Mouse (Mus musculus): Measurements from ENCODE around the gene Plppr1. TPM values are rescaled to one million over a fixed set of nuclear protein-coding genes. Genes with fewer than 3 reads are reported as not detected.

Gene Plppr1
- polyA plus RNA-seq, 2 experiments = 2.8 to 5.0 TPM

- Histone ChIP-seq H3K9me3 (ENCODE audit: control insufficient read depth, low read length) (no peaks in the 10 kb centered on the region), H3K27ac (replicated peaks; ENCODE audit: low read depth, low read length) (no peak overlapping the region), H3K4me1 (ENCODE audit: control insufficient read depth, insufficient read depth, low read length) (no peaks in the 10 kb centered on the region), H3K4me3 (replicated peaks; ENCODE audit: low read length) (no peak overlapping the region), H3K27me3 (ENCODE audit: control insufficient read depth, insufficient read depth, low read length) (no peaks in the 10 kb centered on the region), H3K9ac (ENCODE audit: low read depth, low read length, severe bottlenecking) (no peak overlapping the region), H3K36me3 (ENCODE audit: control insufficient read depth, insufficient read depth, low read length) (no peaks in the 10 kb centered on the region), H3K4me2 (replicated peaks; ENCODE audit: low read depth, low read length, severe bottlenecking) (no peak overlapping the region)
- 55% methylated on average over 5 of the region's 5 CpGs for WGBS
- ATAC-seq (ENCODE audit: low FRiP score, low read depth) = no peak
- no peak for DNase-seq (ENCODE audit: low spot score)
- no peak for TF ChIP-seq POLR2A (IDR thresholded peaks at IDR 0.05; ENCODE audit: borderline replicate concordance, extremely low read depth, insufficient read depth, insufficient read length)
These were observed 152.5 kb downstream of the Plppr1 start for GRCm38 (mm10) chr4:49211582-49211981.

GRCm38 (mm10) chr4:49212616-49213544 is 153.8 kb downstream of the Plppr1 start:
- Histone ChIP-seq H3K4me3 (replicated peaks; ENCODE audit: low read length) (no peak overlapping the region), H3K4me2 (replicated peaks; ENCODE audit: low read depth, low read length, severe bottlenecking) (no peak overlapping the region), H3K27ac (replicated peaks; ENCODE audit: low read depth, low read length) (no peak overlapping the region), H3K9ac (ENCODE audit: low read depth, low read length, severe bottlenecking) (no peak overlapping the region), H3K9me3 (ENCODE audit: control insufficient read depth, low read length) (no peaks in the 10 kb centered on the region), H3K4me1 (ENCODE audit: control insufficient read depth, insufficient read depth, low read length) (no peaks in the 10 kb centered on the region), H3K36me3 (ENCODE audit: control insufficient read depth, insufficient read depth, low read length) (no peaks in the 10 kb centered on the region), H3K27me3 (ENCODE audit: control insufficient read depth, insufficient read depth, low read length) (no peaks in the 10 kb centered on the region)
- WGBS = 87% methylated on average over 11 of the region's 11 CpGs
- ATAC-seq (ENCODE audit: low FRiP score, low read depth) = no peak
- DNase-seq (ENCODE audit: low spot score) = no peak
- no peak for TF ChIP-seq POLR2A (IDR thresholded peaks at IDR 0.05; ENCODE audit: borderline replicate concordance, extremely low read depth, insufficient read depth, insufficient read length)

- no peaks in the 10 kb centered on the region for H3K27me3 ChIP-seq (ENCODE audit: control insufficient read depth, insufficient read depth, low read length)
- no peak for TF ChIP-seq POLR2A (IDR thresholded peaks at IDR 0.05; ENCODE audit: borderline replicate concordance, extremely low read depth, insufficient read depth, insufficient read length)
- WGBS = 58% methylated on average over 3 of the region's 3 CpGs
- ATAC-seq (ENCODE audit: low FRiP score, low read depth) = no peak
- no peak overlapping the region for H3K4me3 ChIP-seq (replicated peaks; ENCODE audit: low read length)
- no peak overlapping the region for H3K4me2 ChIP-seq (replicated peaks; ENCODE audit: low read depth, low read length, severe bottlenecking)
- H3K27ac ChIP-seq (replicated peaks; ENCODE audit: low read depth, low read length) = no peak overlapping the region
- no peak for DNase-seq (ENCODE audit: low spot score)
- no peaks in the 10 kb centered on the region for H3K36me3 ChIP-seq (ENCODE audit: control insufficient read depth, insufficient read depth, low read length)
- H3K9me3 ChIP-seq (ENCODE audit: control insufficient read depth, low read length) = no peaks in the 10 kb centered on the region
- H3K9ac ChIP-seq (ENCODE audit: low read depth, low read length, severe bottlenecking) = no peak overlapping the region
- no peaks in the 10 kb centered on the region for H3K4me1 ChIP-seq (ENCODE audit: control insufficient read depth, insufficient read depth, low read length)
These were observed 155.3 kb downstream of the Plppr1 start for GRCm38 (mm10) chr4:49214341-49214740.

GRCm38 (mm10) chr4:49223501-49223900 is 164.4 kb downstream of the Plppr1 start:
- Histone ChIP-seq H3K27ac (replicated peaks; ENCODE audit: low read depth, low read length) (no peak overlapping the region), H3K4me1 (ENCODE audit: control insufficient read depth, insufficient read depth, low read length) (no peaks in the 10 kb centered on the region), H3K9me3 (ENCODE audit: control insufficient read depth, low read length) (no peaks in the 10 kb centered on the region), H3K4me2 (replicated peaks; ENCODE audit: low read depth, low read length, severe bottlenecking) (no peak overlapping the region), H3K9ac (ENCODE audit: low read depth, low read length, severe bottlenecking) (no peak overlapping the region), H3K36me3 (ENCODE audit: control insufficient read depth, insufficient read depth, low read length) (no peaks in the 10 kb centered on the region), H3K27me3 (ENCODE audit: control insufficient read depth, insufficient read depth, low read length) (no peaks in the 10 kb centered on the region), H3K4me3 (replicated peaks; ENCODE audit: low read length) (no peak overlapping the region)
- ATAC-seq (ENCODE audit: low FRiP score, low read depth) = no peak
- TF ChIP-seq POLR2A (IDR thresholded peaks at IDR 0.05; ENCODE audit: borderline replicate concordance, extremely low read depth, insufficient read depth, insufficient read length) = no peak
- 71% methylated on average over 6 of the region's 6 CpGs for WGBS
- no peak for DNase-seq (ENCODE audit: low spot score)

GRCm38 (mm10) chr4:49225021-49225420 is 165.9 kb downstream of the Plppr1 start:
- no peak overlapping the region for H3K27ac ChIP-seq (replicated peaks; ENCODE audit: low read depth, low read length)
- DNase-seq (ENCODE audit: low spot score) (no peak), ATAC-seq (ENCODE audit: low FRiP score, low read depth) (no peak)
- no peak overlapping the region for H3K4me3 ChIP-seq (replicated peaks; ENCODE audit: low read length)
- no peaks in the 10 kb centered on the region for H3K4me1 ChIP-seq (ENCODE audit: control insufficient read depth, insufficient read depth, low read length)
- no peak for TF ChIP-seq POLR2A (IDR thresholded peaks at IDR 0.05; ENCODE audit: borderline replicate concordance, extremely low read depth, insufficient read depth, insufficient read length)
- H3K27me3 ChIP-seq (ENCODE audit: control insufficient read depth, insufficient read depth, low read length) = no peaks in the 10 kb centered on the region
- H3K9me3 ChIP-seq (ENCODE audit: control insufficient read depth, low read length) = no peaks in the 10 kb centered on the region
- 52% methylated on average over 1 of the region's 1 CpGs for WGBS
- no peak overlapping the region for H3K4me2 ChIP-seq (replicated peaks; ENCODE audit: low read depth, low read length, severe bottlenecking)
- no peak overlapping the region for H3K9ac ChIP-seq (ENCODE audit: low read depth, low read length, severe bottlenecking)
- H3K36me3 ChIP-seq (ENCODE audit: control insufficient read depth, insufficient read depth, low read length) = no peaks in the 10 kb centered on the region

All from limb, embryonic 14.5 days (tissue).